Mouse (Mus musculus): ENCODE measurements around the gene Tenm4. TPM values are rescaled to one million over a fixed set of nuclear protein-coding genes. Genes with fewer than 3 reads are reported as not detected.

Tenm4 gene
- total and polyA plus RNA-seq, 2 experiments, result 0.09 to 0.11 TPM

- Histone ChIP-seq H3K4me3 (ENCODE audit: insufficient read depth, low read depth, low read length) (no peak overlapping the region), H3K27ac (replicated peaks; ENCODE audit: insufficient read depth, low read depth, low read length) (no peak overlapping the region), H3K36me3 (ENCODE audit: control insufficient read depth, insufficient read depth, low read length) (no peaks in the 10 kb centered on the region), H3K79me2 (ENCODE audit: control insufficient read depth, insufficient read depth, low read length) (no peaks in the 10 kb centered on the region), H3K27me3 (ENCODE audit: control insufficient read depth, insufficient read depth, low read length) (no peaks in the 10 kb centered on the region), H3K9ac (ENCODE audit: low read depth, low read length) (no peak overlapping the region), H3K4me1 (ENCODE audit: control insufficient read depth, insufficient read depth, low read length) (no peaks in the 10 kb centered on the region)
- WGBS, result 51% methylated on average over 6 of the region's 6 CpGs
- TF ChIP-seq POLR2A (IDR thresholded peaks at IDR 0.05; ENCODE audit: extremely low read depth, insufficient read depth, low read length) (no peak), CTCF (IDR thresholded peaks at IDR 0.05; ENCODE audit: low read depth, low read length) (no peak)
- no peak for DNase-seq (ENCODE audit: extremely low read depth, low read depth, low spot score)
Measured at GRCm38 (mm10) chr7:96651626-96652341, 480.7 kb downstream of the Tenm4 start.

- H3K36me3 ChIP-seq (ENCODE audit: control insufficient read depth, insufficient read depth, low read length), result no peaks in the 10 kb centered on the region
- H3K79me2 ChIP-seq (ENCODE audit: control insufficient read depth, insufficient read depth, low read length), result no peaks in the 10 kb centered on the region
- H3K27ac ChIP-seq (replicated peaks; ENCODE audit: insufficient read depth, low read depth, low read length), result no peak overlapping the region
- no peak for TF ChIP-seq CTCF (IDR thresholded peaks at IDR 0.05; ENCODE audit: low read depth, low read length)
- no peak for TF ChIP-seq POLR2A (IDR thresholded peaks at IDR 0.05; ENCODE audit: extremely low read depth, insufficient read depth, low read length)
- no peak overlapping the region for H3K9ac ChIP-seq (ENCODE audit: low read depth, low read length)
- DNase-seq (ENCODE audit: extremely low read depth, low read depth, low spot score), result no peak
- H3K4me3 ChIP-seq (ENCODE audit: insufficient read depth, low read depth, low read length), result no peak overlapping the region
- H3K4me1 ChIP-seq (ENCODE audit: control insufficient read depth, insufficient read depth, low read length), result no peaks in the 10 kb centered on the region
- no peaks in the 10 kb centered on the region for H3K27me3 ChIP-seq (ENCODE audit: control insufficient read depth, insufficient read depth, low read length)
- 31% methylated on average over 3 of the region's 3 CpGs for WGBS
Measured at GRCm38 (mm10) chr7:96652844-96653243, 481.8 kb downstream of the Tenm4 start.

- Histone ChIP-seq H3K79me2 (ENCODE audit: control insufficient read depth, insufficient read depth, low read length) (no peaks in the 10 kb centered on the region), H3K4me3 (ENCODE audit: insufficient read depth, low read depth, low read length) (no peak overlapping the region), H3K9ac (ENCODE audit: low read depth, low read length) (no peak overlapping the region), H3K27me3 (ENCODE audit: control insufficient read depth, insufficient read depth, low read length) (no peaks in the 10 kb centered on the region), H3K4me1 (ENCODE audit: control insufficient read depth, insufficient read depth, low read length) (no peaks in the 10 kb centered on the region), H3K36me3 (ENCODE audit: control insufficient read depth, insufficient read depth, low read length) (no peaks in the 10 kb centered on the region), H3K27ac (replicated peaks; ENCODE audit: insufficient read depth, low read depth, low read length) (no peak overlapping the region)
- 60% methylated on average over 2 of the region's 2 CpGs for WGBS
- no peak for TF ChIP-seq CTCF (IDR thresholded peaks at IDR 0.05; ENCODE audit: low read depth, low read length)
- TF ChIP-seq POLR2A (IDR thresholded peaks at IDR 0.05; ENCODE audit: extremely low read depth, insufficient read depth, low read length), result no peak
- no peak for DNase-seq (ENCODE audit: extremely low read depth, low read depth, low spot score)
Measured at GRCm38 (mm10) chr7:96654206-96654605, 483.2 kb downstream of the Tenm4 start.

- Histone ChIP-seq H3K4me1 (ENCODE audit: control insufficient read depth, insufficient read depth, low read length) (no peaks in the 10 kb centered on the region), H3K36me3 (ENCODE audit: control insufficient read depth, insufficient read depth, low read length) (no peaks in the 10 kb centered on the region), H3K27ac (replicated peaks; ENCODE audit: insufficient read depth, low read depth, low read length) (no peak overlapping the region), H3K27me3 (ENCODE audit: control insufficient read depth, insufficient read depth, low read length) (no peaks in the 10 kb centered on the region), H3K9ac (ENCODE audit: low read depth, low read length) (no peak overlapping the region), H3K79me2 (ENCODE audit: control insufficient read depth, insufficient read depth, low read length) (no peaks in the 10 kb centered on the region), H3K4me3 (ENCODE audit: insufficient read depth, low read depth, low read length) (no peak overlapping the region)
- 72% methylated on average over 3 of the region's 3 CpGs for WGBS
- no peak for DNase-seq (ENCODE audit: extremely low read depth, low read depth, low spot score)
- TF ChIP-seq CTCF (IDR thresholded peaks at IDR 0.05; ENCODE audit: low read depth, low read length) (no peak), POLR2A (IDR thresholded peaks at IDR 0.05; ENCODE audit: extremely low read depth, insufficient read depth, low read length) (no peak)
Measured at GRCm38 (mm10) chr7:96655096-96655716, 484.2 kb downstream of the Tenm4 start.

GRCm38 (mm10) chr7:96657101-96657830 lies 486.2 kb downstream of the Tenm4 start:
- Histone ChIP-seq H3K4me3 (ENCODE audit: insufficient read depth, low read depth, low read length) (no peak overlapping the region), H3K27me3 (ENCODE audit: control insufficient read depth, insufficient read depth, low read length) (no peaks in the 10 kb centered on the region), H3K4me1 (ENCODE audit: control insufficient read depth, insufficient read depth, low read length) (no peaks in the 10 kb centered on the region), H3K79me2 (ENCODE audit: control insufficient read depth, insufficient read depth, low read length) (no peaks in the 10 kb centered on the region), H3K36me3 (ENCODE audit: control insufficient read depth, insufficient read depth, low read length) (no peaks in the 10 kb centered on the region), H3K27ac (replicated peaks; ENCODE audit: insufficient read depth, low read depth, low read length) (no peak overlapping the region), H3K9ac (ENCODE audit: low read depth, low read length) (no peak overlapping the region)
- DNase-seq (ENCODE audit: extremely low read depth, low read depth, low spot score), result no peak
- 41% methylated on average over 13 of the region's 13 CpGs for WGBS
- no peak for TF ChIP-seq CTCF (IDR thresholded peaks at IDR 0.05; ENCODE audit: low read depth, low read length)
- no peak for TF ChIP-seq POLR2A (IDR thresholded peaks at IDR 0.05; ENCODE audit: extremely low read depth, insufficient read depth, low read length)

Data from liver, adult 2 months (tissue).